Mouse (Mus musculus): ENCODE data around the gene Igfbp7.

GRCm38 (mm10) chr5:77387414-77387704 lies 20.5 kb downstream of the Igfbp7 start:
- no peak for TF ChIP-seq POLR2A (IDR thresholded peaks at IDR 0.05; ENCODE audit: insufficient read length, low read depth)
- no peak for TF ChIP-seq CEBPB (IDR thresholded peaks at IDR 0.05; ENCODE audit: insufficient read depth, poor library complexity, severe bottlenecking)
- no peak for TF ChIP-seq MYOD1 (IDR thresholded peaks at IDR 0.05; ENCODE audit: control insufficient read depth in 1 of 3, insufficient read length in 2 of 3, low read depth in 2 of 3)
